25 mouse cellular contexts compared by ENCODE assay signal in genomic region chr10:88214800-88215514, GRCm38 (mm10).
"Had no signal": no experiment of that assay in that cellular context is flagged by ENCODE, and none has a peak within 500 bp of the region (broad histone marks: within the 10 kb centered on the region; RNA-seq: fewer than 3 reads in every experiment).

No protein-coding gene starts in this region.

- ATAC-seq: hindbrain, embryonic 16.5 days; inflammation-experienced regulatory T-cells, adult 6 months; intestine, embryonic 15.5 days; intestine, postnatal 0 days had no signal

- H3K27ac ChIP-seq: gastrocnemius, adult 2 months; heart, adult 2 months; heart, embryonic 13.5 days; heart, embryonic 15.5 days; hindbrain, embryonic 10.5 days; hindbrain, embryonic 12.5 days; hindbrain, embryonic 14.5 days; intestine, embryonic 15.5 days; layer of hippocampus, adult 2 months; left cerebral cortex, adult 2 months; limb, embryonic 10.5 days; limb, embryonic 12.5 days had no signal

- H3K27me3 ChIP-seq: heart, embryonic 13.5 days; heart, embryonic 15.5 days; hindbrain, embryonic 12.5 days; intestine, embryonic 15.5 days; limb, embryonic 12.5 days had no signal

- H3K4me3 ChIP-seq: gastrocnemius, adult 2 months; heart, adult 2 months; heart, embryonic 13.5 days; heart, embryonic 15.5 days; hindbrain, embryonic 10.5 days; hindbrain, embryonic 12.5 days; intestine, embryonic 15.5 days; layer of hippocampus, adult 2 months; left cerebral cortex, adult 2 months; limb, embryonic 10.5 days; limb, embryonic 12.5 days had no signal

- H3K36me3 ChIP-seq: intestine, embryonic 15.5 days had no signal

- H3K9me3 ChIP-seq: heart, embryonic 13.5 days; heart, embryonic 15.5 days; hindbrain, embryonic 10.5 days; hindbrain, embryonic 12.5 days; intestine, embryonic 15.5 days; limb, embryonic 10.5 days; limb, embryonic 12.5 days had no signal

- H3K4me1 ChIP-seq: heart, embryonic 13.5 days; heart, embryonic 15.5 days; hindbrain, embryonic 10.5 days; hindbrain, embryonic 12.5 days; intestine, embryonic 15.5 days; limb, embryonic 10.5 days; limb, embryonic 12.5 days had no signal

- H3K4me2 ChIP-seq: heart, embryonic 11.5 days; heart, embryonic 13.5 days; heart, embryonic 15.5 days; hindbrain, embryonic 12.5 days; hindbrain, embryonic 14.5 days; intestine, embryonic 15.5 days; limb, embryonic 12.5 days had no signal

- DNase-seq: gastrocnemius, adult 2 months; gastrocnemius, postnatal 10 days; gastrocnemius, postnatal 25 days; heart, adult 2 months; heart, postnatal 4 days; kidney, adult 18-20 months; kidney, adult 8-10 months; kidney, postnatal 10 days; kidney, postnatal 25 days; kidney, postnatal 4 days; liver had no signal

- H3K9ac ChIP-seq: heart, embryonic 13.5 days; heart, embryonic 15.5 days; hindbrain, embryonic 12.5 days; hindbrain, embryonic 14.5 days; intestine, embryonic 15.5 days; limb, embryonic 12.5 days had no signal
